Mouse (Mus musculus) liver, embryonic 14.5 days (tissue): Measurements from ENCODE around the gene RPS10-NUDT3.

Experiments used
- CTCF ChIP-seq: IDR thresholded peaks from 2 replicates; pipeline ENCODE4 v1.5.1; 2016; ENCODE audit warnings: antibody characterized with exemption, low read depth, control low read depth
- EP300 ChIP-seq: IDR thresholded peaks from 2 replicates; pipeline ENCODE4 v1.6.1; 2016; ENCODE audit warnings: antibody characterized with exemption, low read depth

DNA sequence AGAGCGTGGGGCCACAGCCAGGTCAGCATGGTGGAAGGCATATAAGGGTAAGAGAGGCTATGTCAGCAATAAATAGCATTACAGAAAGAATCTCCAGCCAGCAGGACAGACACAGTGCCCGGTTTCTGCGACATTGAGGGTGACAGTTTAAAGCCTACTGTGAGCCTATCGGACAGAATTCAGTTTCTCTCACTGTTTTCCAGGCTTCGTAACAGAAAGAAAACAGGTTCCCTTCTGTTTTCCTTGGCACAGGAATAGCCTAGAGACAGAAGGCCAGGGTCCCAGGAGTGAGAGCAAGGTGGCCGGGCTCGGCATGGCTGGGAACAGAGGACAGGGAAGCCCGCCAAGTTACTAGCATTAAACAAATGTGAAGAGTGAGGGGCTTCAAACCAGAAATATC lies 55.2 kb downstream of the RPS10-NUDT3 start:
- no peak for TF ChIP-seq EP300
- no peak for TF ChIP-seq CTCF
